Mouse (Mus musculus) erythroid progenitor cell, adult 5-6 weeks (primary cell): ENCODE measurements around the gene Gm42421. TPM values are rescaled to one million over a fixed set of nuclear protein-coding genes. Genes with fewer than 3 reads are reported as not detected.

Experiments
- ATAC-seq: replicated peaks from 2 replicates; pipeline ENCODE4 v1.8.0; 2016; ENCODE audit warnings: moderate number of reproducible peaks, mild to moderate bottlenecking, moderate TSS enrichment, inconsistent platforms; ENCODE audit not compliant: poor library complexity, low FRiP score, severe bottlenecking
- total RNA-seq, 2 experiments: library from RNA; stranded (forward) in 1 of 2; stranded (reverse) in 1 of 2; fragments of 150-400 nt in 1 of 2; fragments of 186-747, 209-891 nt in 1 of 2; gene quantifications; 2 replicates each; pipeline versions ENCODE4 v1.2.3 to v1.2.4; 2015 to 2017; ENCODE audit warnings: low replicate concordance in 2 of 2

Gene Gm42421
- total RNA-seq, 2 experiments from 2014 or later, result 8.6 to 10.5 TPM

- ATAC-seq, result no peak
Measured at GRCm38 (mm10) chr5:143933414-143933813, 5.4 kb downstream of the Gm42421 start.

GRCm38 (mm10) chr5:143933875-143934274 lies 5.9 kb downstream of the Gm42421 start:
- ATAC-seq, result no peak

GRCm38 (mm10) chr5:143936156-143936555 lies 8.2 kb downstream of the Gm42421 start:
- no peak for ATAC-seq

GRCm38 (mm10) chr5:143941588-143941987 lies 13.6 kb downstream of the Gm42421 start:
- no peak for ATAC-seq

DNA sequence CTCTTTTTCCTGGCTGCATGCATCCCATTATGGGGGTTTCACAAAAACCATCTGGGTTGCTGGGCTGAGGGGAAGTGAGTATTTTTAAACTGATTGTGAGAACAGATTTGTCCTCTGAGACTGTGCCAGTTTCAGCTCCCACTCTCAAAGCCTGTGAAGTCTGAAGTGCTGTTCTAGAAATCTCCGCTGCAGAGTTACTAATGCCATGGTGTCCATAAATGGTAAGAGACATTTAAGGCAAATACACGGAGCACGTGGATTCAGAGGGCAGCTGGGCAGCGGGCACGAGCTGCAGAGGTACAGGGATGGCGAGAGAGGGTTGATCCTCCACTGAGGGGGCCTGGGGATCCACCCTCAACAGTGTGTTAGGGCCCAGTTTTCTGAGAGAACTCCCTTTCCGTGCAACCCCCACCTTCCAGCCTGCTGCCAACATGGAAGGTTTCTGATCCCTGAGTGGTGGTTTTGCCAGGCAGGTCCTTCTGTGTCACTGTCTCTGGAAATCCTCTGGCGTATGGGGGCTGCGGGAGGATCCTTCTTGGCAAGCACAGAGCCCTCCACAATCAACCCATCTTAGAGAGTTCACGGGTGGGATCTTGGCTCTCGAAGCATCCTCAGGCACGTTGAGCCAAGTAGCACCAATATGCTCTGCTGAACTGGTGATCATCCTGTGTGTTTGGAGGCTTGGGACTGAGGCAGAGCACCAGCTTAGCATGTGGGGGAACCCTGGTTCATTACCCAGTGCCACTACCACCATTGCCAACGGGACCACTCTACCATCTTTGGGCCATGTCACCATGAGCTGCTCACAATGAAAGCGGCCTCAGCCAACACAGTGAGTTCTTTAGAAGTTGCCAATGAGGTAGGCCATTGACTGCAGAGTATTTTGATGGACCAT lies 15.5 kb downstream of the Gm42421 start:
- ATAC-seq, result no peak

- ATAC-seq, result no peak
Measured at GRCm38 (mm10) chr5:143948361-143948760, 20.4 kb downstream of the Gm42421 start.

DNA sequence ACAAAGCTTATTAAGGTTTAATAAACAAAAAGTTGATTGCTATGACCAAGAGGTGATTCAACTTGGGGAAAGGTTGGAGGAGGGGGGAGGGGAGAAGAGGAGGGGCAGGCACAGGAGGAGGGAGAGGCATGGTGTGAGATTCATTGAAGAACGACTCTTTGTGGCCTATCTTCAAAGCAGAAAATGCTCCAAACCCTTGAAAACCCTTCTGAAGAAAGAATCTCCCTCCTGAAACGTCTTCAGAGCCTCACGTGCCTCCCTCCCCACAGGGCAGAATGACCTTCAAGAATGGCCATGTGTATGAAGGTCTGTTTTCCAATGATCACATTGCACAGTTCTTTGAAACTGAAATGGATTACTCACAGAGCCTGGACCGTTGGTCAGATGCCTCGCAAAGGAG lies 22.0 kb downstream of the Gm42421 start:
- ATAC-seq, result no peak

DNA sequence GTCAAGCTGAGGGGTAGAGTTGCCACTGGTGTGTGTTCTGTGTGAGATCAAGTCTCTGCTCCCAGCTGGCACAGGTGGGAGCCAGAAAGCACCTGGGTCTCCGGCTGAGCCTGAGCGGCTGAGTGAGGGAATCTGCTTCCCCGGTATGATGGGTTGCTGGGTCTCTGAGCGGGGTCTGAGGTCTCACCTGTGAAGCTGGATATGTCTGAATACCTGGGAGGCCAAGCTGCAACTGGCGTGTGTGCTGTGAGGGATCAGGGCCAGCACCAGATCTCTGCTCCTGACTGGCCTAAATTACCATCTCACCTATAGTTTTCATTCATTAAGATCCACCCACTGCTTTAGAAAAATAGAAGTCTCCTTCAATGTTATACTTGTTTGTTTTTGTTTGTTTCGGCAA lies 29.1 kb downstream of the Gm42421 start:
- no peak for ATAC-seq

DNA sequence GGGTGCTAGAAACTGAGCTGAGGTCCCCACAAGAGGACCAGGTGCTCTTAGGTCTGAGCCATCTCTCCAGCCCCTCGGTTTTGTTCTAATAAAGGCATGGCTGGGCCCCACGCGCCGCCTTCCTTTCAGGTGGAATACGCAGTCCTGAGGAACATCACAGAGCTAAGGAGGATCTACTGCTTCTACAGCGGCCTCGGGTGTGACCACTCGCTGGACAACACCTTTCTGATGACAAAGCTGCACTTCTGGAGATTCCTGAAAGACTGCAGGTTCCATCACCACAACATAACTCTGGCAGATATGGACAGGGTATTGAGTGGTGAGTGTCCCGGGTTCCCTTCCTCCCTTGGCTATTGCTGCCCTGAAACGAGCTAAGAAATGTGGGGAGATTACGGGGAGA lies 31.6 kb downstream of the Gm42421 start:
- ATAC-seq, result no peak

DNA sequence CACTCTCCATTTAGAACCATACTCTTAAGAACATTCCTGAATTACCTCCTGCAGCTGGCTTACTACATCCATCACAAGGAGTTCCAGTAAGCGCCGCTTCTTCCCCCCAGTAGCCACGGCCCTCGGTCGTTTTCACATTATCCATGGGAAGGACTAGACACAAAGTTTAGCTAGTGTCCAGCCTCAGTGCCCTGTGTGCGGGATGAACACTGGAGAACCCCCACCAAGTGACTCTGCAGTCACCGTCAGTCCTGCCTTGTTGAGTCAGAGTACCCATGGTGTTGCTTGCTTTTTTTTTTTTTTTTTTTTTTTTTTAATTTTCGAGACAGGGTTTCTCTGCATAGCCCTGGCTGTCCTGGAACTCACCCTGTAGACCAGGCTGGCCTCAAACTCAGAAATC lies 33.2 kb downstream of the Gm42421 start:
- ATAC-seq, result no peak

GRCm38 (mm10) chr5:143965586-143966345 lies 37.8 kb downstream of the Gm42421 start:
- no peak for ATAC-seq

- no peak for ATAC-seq
Measured at GRCm38 (mm10) chr5:143966671-143967070, 38.7 kb downstream of the Gm42421 start.

DNA sequence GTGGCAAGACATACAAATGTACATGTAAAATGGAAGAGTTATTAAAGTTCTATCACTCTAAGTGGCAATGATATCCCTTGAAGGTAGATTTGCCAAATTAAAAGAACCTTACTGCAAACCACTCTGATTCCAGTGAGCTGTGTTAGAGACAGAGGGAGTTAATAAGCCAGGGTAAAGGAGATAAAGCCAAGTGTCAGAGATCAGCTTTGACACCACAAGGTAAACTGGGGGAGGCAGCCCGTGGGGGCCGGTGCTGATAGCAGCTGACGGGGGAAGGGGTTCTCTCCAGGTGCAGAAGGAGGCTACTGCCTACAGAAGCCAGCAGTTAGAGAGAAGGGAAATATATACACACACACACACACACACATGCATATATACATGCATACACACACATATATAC lies 44.7 kb downstream of the Gm42421 start:
- no peak for ATAC-seq

- ATAC-seq, result peak; percentile 78
Measured at GRCm38 (mm10) chr5:143974931-143975630, 47.1 kb downstream of the Gm42421 start.

- ATAC-seq, result peak; percentile 46
Measured at GRCm38 (mm10) chr5:143975631-143975933, 47.6 kb downstream of the Gm42421 start.

- ATAC-seq, result peak; percentile 27; the same call in 1 of the 2 replicates
Measured at GRCm38 (mm10) chr5:143976232-143976631, 48.3 kb downstream of the Gm42421 start.

- peak; percentile 87 for ATAC-seq
Measured at GRCm38 (mm10) chr5:143976726-143977431, 48.9 kb downstream of the Gm42421 start.

DNA sequence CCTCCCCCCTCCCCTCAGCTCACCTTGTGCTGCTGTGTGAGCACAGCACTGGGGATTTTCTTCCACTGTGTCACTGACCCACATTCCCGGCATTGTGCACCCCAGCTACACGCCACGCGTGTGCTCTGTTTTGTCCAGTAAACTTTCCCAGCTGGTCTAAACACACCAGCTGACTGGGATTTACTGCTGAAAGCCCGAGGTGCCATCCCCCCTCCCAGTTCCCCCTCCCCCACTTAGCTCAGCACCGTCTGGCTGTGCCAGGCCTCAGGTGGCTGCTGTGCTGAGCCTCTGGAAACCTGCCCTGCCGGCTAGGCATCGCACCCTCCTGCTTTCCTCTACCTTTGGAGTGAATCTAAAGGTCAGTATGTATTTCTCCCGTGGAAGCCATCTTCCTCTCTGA lies 52.9 kb downstream of the Gm42421 start:
- no peak for ATAC-seq

GRCm38 (mm10) chr5:143982361-143982760 lies 54.4 kb downstream of the Gm42421 start:
- ATAC-seq, result no peak

DNA sequence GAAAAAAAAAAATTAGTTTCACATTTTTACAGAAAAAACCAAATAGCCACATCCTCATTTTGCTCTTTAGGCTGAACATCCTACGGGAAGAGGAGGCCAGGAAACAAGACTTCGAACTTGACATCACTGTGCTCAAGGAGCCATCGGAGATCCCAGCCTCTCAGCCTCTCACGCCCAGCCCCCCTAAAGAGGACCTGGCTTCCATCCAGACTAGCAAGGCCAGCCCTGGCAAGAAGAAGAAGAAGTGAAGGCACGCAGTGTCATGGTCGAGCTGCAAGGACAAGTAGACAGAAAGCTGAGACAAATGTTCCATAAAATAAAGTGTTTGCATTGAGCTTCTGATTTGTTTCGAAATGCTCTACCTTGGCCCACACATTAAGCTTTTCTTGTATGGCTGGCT lies 57.4 kb downstream of the Gm42421 start:
- no peak for ATAC-seq
